In genomic region chr2:173022813-173023212, GRCm38 (mm10) we compare ENCODE assay signal across 9 mouse cellular contexts. TPM values are rescaled to one million over a fixed set of nuclear protein-coding genes. Genes with fewer than 3 reads are reported as not detected.
DNase-seq lines count a peak whose midpoint lies in the region; ATAC-seq and TF ChIP-seq lines count a peak whose summit lies in the region.
"Had no signal": no experiment of that assay in that cellular context is flagged by ENCODE, and none has a peak within 500 bp of the region (broad histone marks: within the 10 kb centered on the region; RNA-seq: fewer than 3 reads in every experiment).

No protein-coding gene starts in this region.

- H3K4me3 ChIP-seq in G1E (ENCODE audit: low read depth, low read length) = peak overlapping the region; percentile 94
- peak overlapping the region; percentile 81 for H3K4me3 ChIP-seq in heart, embryonic 15.5 days
- H3K4me3 ChIP-seq in liver, embryonic 15.5 days (replicated peaks) = peak overlapping the region; percentile 91

- H3K4me2 ChIP-seq in heart, embryonic 15.5 days = peak overlapping the region; percentile 77
- peak overlapping the region; percentile 93 for H3K4me2 ChIP-seq in liver, embryonic 15.5 days

- TF ChIP-seq CTCF in G1E (IDR thresholded peaks at IDR 0.05; ENCODE audit: low read depth, low read length) = no peak

- peak overlapping the region; percentile 73 for H3K9ac ChIP-seq in heart, embryonic 15.5 days
- peak overlapping the region; percentile 94 for H3K9ac ChIP-seq in liver, embryonic 15.5 days

- peak overlapping the region; percentile 76 for H3K27ac ChIP-seq in heart, embryonic 15.5 days
- H3K27ac ChIP-seq in liver, embryonic 15.5 days (replicated peaks) = peak overlapping the region; percentile 99

- DNase-seq in cerebellum, adult 9-10 months = peak; percentile 41
- DNase-seq in cerebellum, postnatal 4 days (ENCODE audit: low spot score in 2 of 2) = no peak
- no peak for DNase-seq in G1E (ENCODE audit: low spot score)
- DNase-seq in cerebellum, adult 8-10 months = no peak
- DNase-seq in adrenal gland, postnatal 36 days = no peak

- no peaks in the 10 kb centered on the region for H3K27me3 ChIP-seq in G1E (ENCODE audit: insufficient read depth, low read length)
- no peaks in the 10 kb centered on the region for H3K27me3 ChIP-seq in heart, embryonic 15.5 days
- no peaks in the 10 kb centered on the region for H3K27me3 ChIP-seq in liver, embryonic 15.5 days

- ATAC-seq in G1E (ENCODE audit: extremely low read depth, insufficient number of reproducible peaks, low FRiP score, poor library complexity, severe bottlenecking) = no peak
- ATAC-seq in heart, embryonic 15.5 days (replicated peaks; ENCODE audit: insufficient number of reproducible peaks, insufficient read depth, low FRiP score, low read depth) = no peak
- ATAC-seq in liver, embryonic 15.5 days (ENCODE audit: insufficient read depth) = no peak
- ATAC-seq in frontal cortex, adult (ENCODE audit: low TSS enrichment) = no peak

- no peaks in the 10 kb centered on the region for H3K9me3 ChIP-seq in G1E (replicated peaks)
- H3K9me3 ChIP-seq in heart, embryonic 15.5 days (replicated peaks) = no peaks in the 10 kb centered on the region
- H3K9me3 ChIP-seq in liver, embryonic 15.5 days (replicated peaks) = no peaks in the 10 kb centered on the region

- peaks cover 55% of the 10 kb centered on the region for H3K36me3 ChIP-seq in G1E (replicated peaks)
- H3K36me3 ChIP-seq in heart, embryonic 15.5 days = peaks cover 9% of the 10 kb centered on the region; the same call in 1 of the 2 replicates
- H3K36me3 ChIP-seq in liver, embryonic 15.5 days (replicated peaks) = peaks cover 56% of the 10 kb centered on the region

- WGBS in heart, embryonic 15.5 days = 23% methylated on average over 10 of the region's 10 CpGs
- WGBS in liver, embryonic 15.5 days (ENCODE audit: insufficient replicate concordance) = 7% methylated on average over 10 of the region's 10 CpGs

- H3K4me1 ChIP-seq in G1E (ENCODE audit: insufficient read depth, low read depth, low read length) = peaks cover 79% of the 10 kb centered on the region
- H3K4me1 ChIP-seq in heart, embryonic 15.5 days (replicated peaks) = peaks cover 84% of the 10 kb centered on the region
- peaks cover 80% of the 10 kb centered on the region for H3K4me1 ChIP-seq in liver, embryonic 15.5 days (replicated peaks)

RNA-seq across cellular contexts. Expression of gene Rbm38, which starts 2.5 kb away (rescaled TPM):
- total RNA-seq in G1E (2014; fragmentation: Nextera tagmentation) (299 and 342 TPM in 2 replicates), G1E (2017) (35.7 and 36.0 TPM in 2 replicates)
- 692 and 737 TPM in 2 replicates for polyA plus RNA-seq in G1E (2012)
- 108 and 120 TPM in 2 replicates for polyA plus RNA-seq in heart, embryonic 15.5 days (2015; fragmentation: Nextera tagmentation; extraction: Ambion mirVana)
- polyA plus RNA-seq in liver, embryonic 15.5 days (2015; fragmentation: Nextera tagmentation; extraction: Ambion mirVana) = 315 and 352 TPM in 2 replicates
- total RNA-seq in adrenal gland, postnatal 36 days (2021) = 10 to 100 TPM; 20.8 to 30.0 TPM

RNA-seq across cellular contexts. Expression of gene Rae1, which starts 22.9 kb away (rescaled TPM):
- 165 and 189 TPM in 2 replicates for total RNA-seq in G1E (2014; fragmentation: Nextera tagmentation)
- 92.4 and 93.2 TPM in 2 replicates for total RNA-seq in G1E (2017)
- polyA plus RNA-seq in G1E (2012) = 60.2 and 71.9 TPM in 2 replicates
- 84.8 and 96.2 TPM in 2 replicates for polyA plus RNA-seq in heart, embryonic 15.5 days (2015; fragmentation: Nextera tagmentation; extraction: Ambion mirVana)
- polyA plus RNA-seq in liver, embryonic 15.5 days (2015; fragmentation: Nextera tagmentation; extraction: Ambion mirVana) = 64.0 and 64.7 TPM in 2 replicates
- total RNA-seq in adrenal gland, postnatal 36 days (2021) = 10 to 100 TPM; 64.8 to 66.1 TPM

RNA-seq across cellular contexts. Expression of gene Spo11, which starts 45.3 kb away (rescaled TPM):
- total RNA-seq in G1E (2014; fragmentation: Nextera tagmentation) (not detected in 2 replicates), G1E (2017) (not detected in 2 replicates)
- polyA plus RNA-seq in G1E (2012) = not detected in 2 replicates
- 0.74 TPM in 1 of 2 replicates, not detected in the other for polyA plus RNA-seq in heart, embryonic 15.5 days (2015; fragmentation: Nextera tagmentation; extraction: Ambion mirVana)
- 0.03 TPM in 1 of 2 replicates, not detected in the other for polyA plus RNA-seq in liver, embryonic 15.5 days (2015; fragmentation: Nextera tagmentation; extraction: Ambion mirVana)
- not detected for total RNA-seq in adrenal gland, postnatal 36 days (2021)
- total RNA-seq: heart, postnatal 36 days had no signal
